Mouse (Mus musculus) G1E (cell line): ENCODE data around the gene Lifr.

Experiments used
- CTCF ChIP-seq: IDR thresholded peaks from 2 replicates; pipeline ENCODE4 v1.5.1; 2012; ENCODE audit warnings: low read depth, low read length, inconsistent platforms, mixed read lengths
- GATA1 ChIP-seq: IDR thresholded peaks from 2 replicates; pipeline ENCODE4 v1.6.1; 2012; ENCODE audit warnings: borderline replicate concordance, low read length, inconsistent platforms, mixed read lengths
- TAL1 ChIP-seq: conservative IDR thresholded peaks from 2 replicates; pipeline ENCODE4 v1.6.1; 2012; ENCODE audit warnings: low read depth, low read length, inconsistent platforms, mixed read lengths

DNA sequence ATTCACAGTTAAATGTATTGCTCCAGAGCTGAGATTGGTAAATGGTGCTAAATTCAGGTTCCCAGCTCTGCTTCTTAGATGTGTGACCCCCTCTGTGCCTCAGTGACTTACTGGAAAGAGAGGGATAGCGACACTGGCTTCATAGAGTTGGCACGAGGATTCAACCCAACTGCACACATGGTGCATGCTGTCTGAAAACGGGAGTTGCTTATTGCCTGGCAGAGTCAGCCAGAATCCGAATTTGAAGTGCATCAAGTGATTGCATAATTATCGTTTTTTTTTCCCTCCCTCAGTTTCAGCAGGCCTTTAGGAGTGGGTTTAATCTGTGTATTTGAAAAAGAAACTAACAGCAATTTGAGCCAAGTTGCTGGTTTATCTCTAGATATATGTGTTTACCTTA is 55.1 kb downstream of the Lifr start:
- TF ChIP-seq GATA1 = no peak
- no peak for TF ChIP-seq CTCF
- no peak for TF ChIP-seq TAL1
